Mouse (Mus musculus) kidney, adult 2 months (tissue): ENCODE measurements at regions not wholly inside any gene's neighbourhood (a gene's known extent, or its start where the extent isn't known, plus 50 kb on each side); places are given as distances from the start of the nearest gene placed in this dataset.

Experiments used
- CTCF ChIP-seq: fragments of 200-500 bp; conservative IDR thresholded peaks from 2 replicates; pipeline ENCODE4 v1.5.1; 2011; ENCODE audit warnings: low read depth, mild to moderate bottlenecking, control low read depth, low read length, moderate library complexity, mixed read lengths; ENCODE audit not compliant: insufficient read depth, insufficient read length
- POLR2A ChIP-seq: fragments of 200-500 bp; IDR thresholded peaks from one replicate; pipeline ENCODE4 v1.6.1; 2011; ENCODE audit warnings: low read depth, low read length, control low read depth

GRCm38 (mm10) chr14:24904712-24905111 is 417.8 kb downstream of the Rps24 start:
- no peak for TF ChIP-seq POLR2A
- no peak for TF ChIP-seq CTCF
